In the genomic region with DNA sequence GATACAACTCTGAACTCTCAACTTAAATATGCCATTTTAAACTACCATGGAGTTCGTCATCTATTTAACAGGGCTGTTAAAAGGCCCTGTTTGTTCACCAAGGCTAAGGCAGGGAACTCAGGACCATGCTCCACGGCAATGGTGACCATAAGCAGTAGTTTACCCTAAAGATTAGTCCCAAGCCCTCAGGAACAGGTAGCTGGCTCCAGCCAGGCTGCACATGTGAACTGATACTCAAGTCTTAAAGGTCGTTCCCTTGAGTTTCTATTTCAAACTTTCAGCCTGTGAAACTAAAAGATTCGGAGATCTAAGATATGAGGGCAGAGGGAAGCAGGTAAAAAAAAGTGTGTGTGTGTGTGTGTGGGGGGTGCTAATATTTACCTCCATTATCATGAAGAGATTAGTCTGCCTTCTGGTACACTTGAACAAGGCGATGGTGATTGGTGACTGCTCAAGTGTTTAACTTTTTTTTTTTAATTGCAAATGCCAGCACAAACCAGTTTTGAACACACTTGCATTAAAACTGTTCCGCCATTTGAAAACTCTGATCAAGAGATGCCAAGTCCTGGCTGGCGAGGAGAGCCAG, we compare ENCODE assay signal across 14 mouse cellular contexts.
"Had no signal": no experiment of that assay in that cellular context is flagged by ENCODE, and none has a peak within 500 bp of the region (broad histone marks: within the 10 kb centered on the region; RNA-seq: fewer than 3 reads in every experiment).

No protein-coding gene starts in this region.

- H3K36me3 ChIP-seq: intestine, embryonic 15.5 days; limb, embryonic 12.5 days; limb, embryonic 15.5 days had no signal

- H3K4me2 ChIP-seq: intestine, embryonic 15.5 days; limb, embryonic 12.5 days; limb, embryonic 15.5 days; liver, embryonic 11.5 days; lung, embryonic 14.5 days; midbrain, embryonic 11.5 days had no signal

- H3K4me3 ChIP-seq: intestine, embryonic 15.5 days; left cerebral cortex, adult 2 months; limb, embryonic 12.5 days; limb, embryonic 15.5 days had no signal

- ATAC-seq: intestine, embryonic 15.5 days; lung, postnatal 0 days had no signal

- H3K9ac ChIP-seq: intestine, embryonic 15.5 days; limb, embryonic 12.5 days; limb, embryonic 15.5 days; liver, embryonic 14.5 days; liver, postnatal 0 days; lung, embryonic 14.5 days had no signal

- DNase-seq: left cerebral cortex, postnatal 4 days; liver, postnatal 0 days; lung, embryonic 14.5 days; lung, postnatal 4 days; midbrain, embryonic 14.5 days; thymus, postnatal 25 days had no signal

- H3K27ac ChIP-seq: intestine, embryonic 15.5 days; left cerebral cortex, adult 2 months; limb, embryonic 12.5 days; limb, embryonic 15.5 days; liver, embryonic 14.5 days had no signal

- H3K4me1 ChIP-seq: intestine, embryonic 15.5 days; limb, embryonic 15.5 days had no signal

- H3K9me3 ChIP-seq: intestine, embryonic 15.5 days; limb, embryonic 15.5 days had no signal

- H3K27me3 ChIP-seq: intestine, embryonic 15.5 days; limb, embryonic 12.5 days; limb, embryonic 15.5 days had no signal
